Mouse (Mus musculus) frontal cortex, adult (tissue): Measurements from ENCODE around the gene Fam229b.
A peak's percentile ranks its signal among the peaks of the same experiment; 100 is the strongest.

ENCODE experiments used
- ATAC-seq: cut with Nextera tagmentation; 2 replicates; pipeline ENCODE4 v1.9.2; 2017; ENCODE audit warnings: mild to moderate bottlenecking, moderate library complexity, mixed read lengths; ENCODE audit not compliant: low TSS enrichment

Gene Fam229b

DNA sequence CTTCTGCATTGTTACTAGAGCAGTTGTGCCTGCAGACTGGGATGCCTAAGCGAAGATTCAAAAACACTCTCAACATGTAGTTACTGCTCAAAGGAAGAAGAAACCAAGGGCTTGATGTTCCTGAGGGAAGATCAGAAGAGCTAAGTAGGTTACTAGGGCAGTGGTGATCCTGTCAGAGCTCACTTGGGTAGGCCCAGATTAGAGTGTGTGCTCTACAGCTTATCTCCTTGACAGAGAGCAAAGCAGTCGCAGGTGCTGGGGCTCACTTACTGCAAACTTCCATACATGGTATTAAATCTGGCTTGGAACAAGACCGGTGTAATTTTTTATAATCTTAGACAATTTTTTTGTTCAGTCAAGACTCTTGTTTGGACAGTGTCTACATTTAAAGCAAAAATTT is 4.1 kb upstream of the Fam229b start:
- ATAC-seq, result no peak

DNA sequence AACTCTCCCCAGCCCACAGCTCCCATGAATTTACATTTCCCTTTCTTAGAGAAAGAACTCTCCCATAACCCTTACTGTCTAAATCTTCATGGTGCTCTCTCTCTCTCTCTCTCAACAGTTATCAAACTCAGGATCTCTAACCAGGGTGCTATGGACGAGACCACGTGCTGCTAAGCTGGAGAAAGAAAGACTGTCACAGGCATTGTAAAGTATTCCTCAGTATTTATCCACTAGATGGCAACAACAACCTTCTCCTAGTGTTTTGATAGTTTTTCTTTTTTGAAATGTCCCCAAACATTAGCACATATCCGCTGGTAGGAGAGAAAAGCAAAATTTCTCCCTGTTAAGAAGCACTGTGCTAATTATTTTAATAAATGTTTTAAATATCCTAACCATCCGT is 12.3 kb downstream of the Fam229b start:
- ATAC-seq, result peak; percentile 90

GRCm38 (mm10) chr10:39109489-39109874 is 24.2 kb downstream of the Fam229b start:
- no peak for ATAC-seq

DNA sequence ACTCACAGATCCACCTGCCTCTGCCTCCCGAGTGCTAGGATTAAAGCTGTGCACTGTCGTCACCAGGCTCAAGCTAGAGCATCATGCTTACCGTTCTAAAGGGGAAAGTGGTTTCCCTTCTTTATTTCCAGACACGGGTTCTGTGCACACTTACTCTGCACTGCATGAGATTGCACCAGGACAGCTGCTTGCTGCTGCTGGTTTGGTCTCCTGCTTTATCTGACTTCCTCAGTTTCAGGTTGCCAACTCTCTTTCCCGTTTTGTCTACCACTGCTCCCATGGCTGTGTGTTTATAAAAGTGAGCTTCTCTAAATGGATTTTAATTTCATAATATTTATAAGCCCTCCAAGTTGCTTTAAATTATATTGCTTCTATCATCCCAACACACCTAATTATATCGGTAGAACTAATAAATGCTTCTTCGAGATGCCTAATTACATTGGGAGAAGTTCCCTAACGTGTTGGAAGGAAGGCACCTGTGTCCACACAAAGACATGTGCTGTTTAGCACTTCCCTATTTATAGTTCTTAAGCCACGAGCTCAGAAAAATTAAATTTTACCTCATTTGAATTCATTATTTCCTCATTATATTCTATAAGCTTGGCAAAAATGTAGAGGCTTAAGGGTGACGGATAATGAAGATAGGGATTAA is 24.8 kb downstream of the Fam229b start:
- ATAC-seq, result no peak

GRCm38 (mm10) chr10:39106935-39107334 is 26.8 kb downstream of the Fam229b start:
- no peak for ATAC-seq

DNA sequence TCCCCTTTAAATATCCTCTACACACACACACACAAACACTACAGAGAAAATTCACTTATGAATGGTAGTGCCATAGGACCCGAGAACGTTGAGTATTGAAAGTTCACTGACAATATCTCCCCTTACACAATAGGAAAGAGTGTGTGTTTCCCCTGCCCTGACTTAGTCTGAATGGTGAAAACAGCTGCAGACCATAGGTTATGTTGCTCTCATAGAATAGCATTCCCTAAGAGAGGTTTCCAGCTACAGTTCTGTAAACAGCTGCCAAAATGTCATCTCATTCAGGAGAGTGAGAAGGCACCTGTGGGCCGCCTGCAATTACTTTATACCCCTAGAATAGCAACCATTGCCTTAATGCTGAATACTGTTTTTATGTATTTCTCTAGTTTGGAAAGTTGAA is 27.3 kb downstream of the Fam229b start:
- ATAC-seq, result no peak

DNA sequence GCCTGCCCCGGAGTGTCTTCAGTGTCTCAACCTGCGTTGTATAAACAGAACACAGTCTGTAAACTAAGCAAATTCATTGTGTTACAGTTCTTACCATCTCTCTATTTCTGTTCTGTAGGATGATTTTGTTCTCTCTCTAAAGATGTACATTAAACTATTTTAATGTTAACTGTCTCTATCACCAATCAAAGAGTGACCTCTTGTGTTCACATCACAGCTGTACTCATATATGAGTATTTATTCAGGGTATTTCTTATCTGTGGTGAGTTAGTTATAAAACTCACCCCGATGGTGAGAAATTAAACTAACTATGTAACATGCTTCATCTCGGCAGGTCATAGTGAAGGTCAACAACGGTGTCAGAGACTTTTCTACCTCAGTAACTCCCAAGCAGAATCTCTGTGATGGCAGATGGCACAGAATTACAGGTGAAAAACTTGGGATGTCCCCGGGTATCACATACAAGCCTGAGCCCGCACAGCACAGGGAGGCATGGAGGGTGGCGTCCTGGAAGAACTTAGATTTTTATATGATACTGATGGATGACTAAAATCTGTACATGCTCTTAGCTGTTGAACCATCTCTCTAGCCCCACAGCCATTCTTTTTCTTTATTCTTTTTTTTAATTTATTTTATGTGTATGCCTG is 28.8 kb downstream of the Fam229b start:
- no peak for ATAC-seq

DNA sequence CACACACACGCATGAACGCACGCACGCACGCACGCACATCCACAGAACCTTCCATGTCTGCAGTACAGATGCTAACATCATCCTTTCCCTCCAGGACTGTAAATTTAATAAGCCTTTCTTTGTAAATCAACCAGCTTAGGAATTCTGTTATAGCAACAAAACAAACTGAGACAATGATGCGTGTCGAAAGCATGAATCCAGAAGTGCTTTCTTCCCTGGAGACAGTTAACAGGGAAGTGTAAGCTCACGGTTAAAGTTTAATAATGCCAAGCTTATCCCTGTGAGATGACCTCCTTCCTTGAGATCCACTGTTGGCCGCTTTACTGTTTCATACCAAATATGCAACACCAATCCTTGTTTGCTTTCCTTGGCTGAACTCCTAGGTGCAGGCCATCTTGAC is 35.0 kb downstream of the Fam229b start:
- ATAC-seq, result no peak

DNA sequence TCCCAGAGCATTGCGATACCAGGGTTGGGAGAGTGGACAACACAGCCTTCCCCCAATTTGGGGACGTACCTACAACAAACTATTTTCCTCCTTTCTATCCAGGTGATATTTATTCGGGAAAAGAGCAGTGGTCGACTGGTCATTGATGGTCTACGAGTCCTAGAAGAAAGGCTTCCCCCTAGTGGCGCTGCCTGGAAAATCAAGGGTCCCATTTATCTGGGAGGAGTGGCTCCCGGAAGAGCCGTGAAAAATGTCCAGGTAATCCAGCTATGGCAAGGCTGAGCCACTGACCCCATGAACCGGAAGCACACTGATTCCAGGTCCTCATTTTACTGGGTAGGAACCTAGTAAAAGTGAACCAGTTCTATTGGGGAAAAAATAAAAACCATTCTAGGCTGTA is 36.7 kb downstream of the Fam229b start:
- ATAC-seq, result peak; percentile 76

DNA sequence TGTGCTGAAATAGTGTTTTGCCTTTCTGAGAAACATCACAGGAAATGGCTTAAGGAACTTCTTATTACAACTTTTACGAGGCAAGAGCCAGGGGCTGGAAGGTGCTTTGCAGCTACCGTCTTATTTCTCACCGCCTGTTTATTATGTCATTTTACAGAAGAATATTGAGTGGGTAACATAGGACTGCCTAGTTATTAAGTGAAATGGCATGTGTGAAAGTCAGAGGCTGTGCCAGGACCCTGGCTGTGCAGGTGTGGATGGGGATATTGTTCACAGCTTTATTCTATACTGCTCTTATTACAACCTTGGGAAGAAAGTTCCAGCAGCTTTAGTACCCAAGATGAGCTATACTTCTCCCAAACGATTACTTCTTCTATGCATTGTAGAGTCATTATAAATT is 61.7 kb downstream of the Fam229b start:
- ATAC-seq, result no peak
